Mouse (Mus musculus): Measurements from ENCODE around the gene Kdm2a.

GRCm38 (mm10) chr19:4436254-4436653 is 38.2 kb upstream of the Kdm2a start:
- TF ChIP-seq CTCF (conservative IDR thresholded peaks at IDR 0.05 in 1 of 2, IDR thresholded peaks at IDR 0.05 in 1 of 2; ENCODE audit: low read depth in 2 of 2, low read length in 2 of 2) = no peak
- TF ChIP-seq MYC (IDR thresholded peaks at IDR 0.05; ENCODE audit: low read depth, low read length) = no peak
- no peak for TF ChIP-seq USF1 (IDR thresholded peaks at IDR 0.05; ENCODE audit: low read depth, low read length)
- TF ChIP-seq POLR2A (IDR thresholded peaks at IDR 0.05; ENCODE audit: low read depth, low read length) = no peak
- TF ChIP-seq NRF1 (IDR thresholded peaks at IDR 0.05; ENCODE audit: low read depth, low read length) = no peak
- no peak for TF ChIP-seq USF2 (conservative IDR thresholded peaks at IDR 0.05; ENCODE audit: low read depth, low read length)
